Mouse (Mus musculus) CH12.LX (cell line): Measurements from ENCODE around the gene Cblb. TPM values are rescaled to one million over a fixed set of nuclear protein-coding genes. Genes with fewer than 3 reads are reported as not detected.
A peak's percentile ranks its signal among the peaks of the same experiment; 100 is the strongest.

Source experiments
- DNase-seq: peaks from one replicate; pipeline ENCODE4 v3.0.0-alpha.2; 2013; ENCODE audit errors: extremely low read depth
- H3K27ac ChIP-seq: 2 replicates; pipeline ENCODE4 v1.5.1; 2012; ENCODE audit warnings: low read depth, mild to moderate bottlenecking, control low read depth, moderate library complexity; ENCODE audit not compliant: insufficient read depth
- H3K27me3 ChIP-seq: replicated peaks from 2 replicates; pipeline ENCODE3; 2012; ENCODE audit warnings: inconsistent platforms
- H3K36me3 ChIP-seq, 2 experiments: replicated peaks in 1 of 2; 2 replicates each; pipeline versions ENCODE3 to v1.6.1; 2012; ENCODE audit warnings: inconsistent platforms in 1 of 2, low read length in 1 of 2, mild to moderate bottlenecking in 1 of 2, mixed read lengths in 1 of 2, moderate library complexity in 1 of 2; ENCODE audit not compliant: control insufficient read depth in 1 of 2, insufficient read depth in 1 of 2
- H3K4me1 ChIP-seq, 2 experiments: 2 replicates each; pipeline ENCODE4 v1.6.1; 2012; ENCODE audit warnings: inconsistent platforms in 1 of 2, moderate library complexity in 1 of 2; ENCODE audit not compliant: insufficient read depth in 2 of 2, control insufficient read depth in 1 of 2
- H3K4me2 ChIP-seq: 2 replicates; pipeline ENCODE4 v1.6.1; 2012; ENCODE audit warnings: low read depth, mild to moderate bottlenecking, control low read depth; ENCODE audit not compliant: poor library complexity, insufficient read depth, severe bottlenecking
- H3K4me3 ChIP-seq, 3 experiments: fragments of 150-350 bp in 1 of 3; sonication (generic) in 1 of 3; replicated peaks in 1 of 3; 2 replicates each; pipeline versions ENCODE3 to v1.5.1; 2011 to 2012; ENCODE audit warnings: low read depth in 2 of 3, low read length in 2 of 3, mild to moderate bottlenecking in 2 of 3, moderate library complexity in 2 of 3, control low read depth in 1 of 3, improper control_type of control experiment in 1 of 3, inconsistent platforms in 1 of 3, mixed read lengths in 1 of 3; ENCODE audit not compliant: poor library complexity in 1 of 3
- H3K79me2 ChIP-seq: replicated peaks from 2 replicates; pipeline ENCODE4 v1.6.1; 2012; ENCODE audit warnings: mild to moderate bottlenecking, moderate library complexity; ENCODE audit not compliant: control insufficient read depth, poor library complexity, insufficient read depth, severe bottlenecking; ENCODE audit errors: extremely low read depth
- H3K9ac ChIP-seq: 2 replicates; pipeline ENCODE4 v1.6.1; 2012; ENCODE audit warnings: low read depth, mild to moderate bottlenecking, control low read depth, moderate library complexity; ENCODE audit not compliant: insufficient read depth
- H3K9me3 ChIP-seq: replicated peaks from 2 replicates; pipeline ENCODE3; 2012; ENCODE audit warnings: low read length, inconsistent platforms, mixed read lengths
- CHD1 ChIP-seq: IDR thresholded peaks from 2 replicates; pipeline ENCODE4 v1.6.1; 2012; ENCODE audit warnings: low read depth, low read length, improper control_type of control experiment, inconsistent platforms
- CHD2 ChIP-seq: IDR thresholded peaks from 2 replicates; pipeline ENCODE4 v1.6.1; 2011; ENCODE audit warnings: low read length, improper control_type of control experiment
- E2F4 ChIP-seq: IDR thresholded peaks from 2 replicates; pipeline ENCODE4 v1.6.1; 2011; ENCODE audit warnings: low read depth, low read length, improper control_type of control experiment; ENCODE audit not compliant: insufficient replicate concordance
- ELF1 ChIP-seq: IDR thresholded peaks from 2 replicates; pipeline ENCODE4 v1.6.1; 2014; ENCODE audit warnings: low read depth, mild to moderate bottlenecking, inconsistent platforms, low read length, improper control_type of control experiment
- ETS1 ChIP-seq: conservative IDR thresholded peaks from 2 replicates; pipeline ENCODE4 v1.6.1; 2012; ENCODE audit warnings: low read depth, mild to moderate bottlenecking, inconsistent platforms, low read length, improper control_type of control experiment, moderate library complexity
- IRF4 ChIP-seq: IDR thresholded peaks from 2 replicates; pipeline ENCODE4 v1.6.1; 2014; ENCODE audit warnings: low read depth, mild to moderate bottlenecking, inconsistent platforms, low read length, improper control_type of control experiment
- KAT2A ChIP-seq: IDR thresholded peaks from 2 replicates; pipeline ENCODE4 v1.6.1; 2012; ENCODE audit warnings: low read length, improper control_type of control experiment, inconsistent platforms; ENCODE audit not compliant: insufficient replicate concordance
- MAFK ChIP-seq: IDR thresholded peaks from 2 replicates; pipeline ENCODE4 v1.6.1; 2011; ENCODE audit warnings: low read length, improper control_type of control experiment; ENCODE audit not compliant: insufficient replicate concordance
- MAZ ChIP-seq: IDR thresholded peaks from 2 replicates; pipeline ENCODE4 v1.6.1; 2012; ENCODE audit warnings: low read depth, mild to moderate bottlenecking, inconsistent platforms, low read length, improper control_type of control experiment, moderate library complexity
- MEF2A ChIP-seq: IDR thresholded peaks from 2 replicates; pipeline ENCODE4 v1.6.1; 2014; ENCODE audit warnings: low read depth, mild to moderate bottlenecking, inconsistent platforms, low read length, improper control_type of control experiment, borderline replicate concordance
- MYC ChIP-seq: IDR thresholded peaks from 2 replicates; pipeline ENCODE4 v1.6.1; 2011; ENCODE audit warnings: low read depth, mild to moderate bottlenecking, improper control_type of control experiment, low read length
- NELFE ChIP-seq: IDR thresholded peaks from 2 replicates; pipeline ENCODE4 v1.6.1; 2011; ENCODE audit warnings: low read depth, low read length, improper control_type of control experiment
- NRF1 ChIP-seq: IDR thresholded peaks from 2 replicates; pipeline ENCODE4 v1.6.1; 2014; ENCODE audit warnings: low read depth, mild to moderate bottlenecking, inconsistent platforms, low read length, improper control_type of control experiment, moderate library complexity
- SMC3 ChIP-seq: IDR thresholded peaks from 2 replicates; pipeline ENCODE4 v1.6.1; 2011; ENCODE audit warnings: low read depth, low read length, improper control_type of control experiment
- ZMIZ1 ChIP-seq: IDR thresholded peaks from 2 replicates; pipeline ENCODE4 v1.6.1; 2012; ENCODE audit warnings: low read depth, mild to moderate bottlenecking, inconsistent platforms, low read length, improper control_type of control experiment
- dilution Hi-C: fragments of 300-500 bp; cut with MboI; formaldehyde crosslinking; loops from 2 replicates; pipeline ENCODE4 v1.14.3; 2020; ENCODE audit warnings: low sequenced_read_pairs; ENCODE audit not compliant: extremely low pct_unique_long_range_greater_than_20kb, extremely low pct_ligation_motif_present
- in situ Hi-C: fragments of 300-500 bp; cut with MboI; formaldehyde crosslinking; loops from 3 replicates; pipeline ENCODE4 v1.14.3; 2019; ENCODE audit warnings: low sequenced_read_pairs, low pct_ligation_motif_present, low pct_unique_long_range_greater_than_20kb, mixed read lengths
- polyA plus RNA-seq: library from polyadenylated mRNA; unstranded; fragments of >175 nt; gene quantifications from 2 replicates; pipeline ENCODE4 v1.2.1, GENCODE M21; 2012; ENCODE audit warnings: low read depth; ENCODE audit not compliant: insufficient read length
- total RNA-seq, 2 experiments: library from RNA; depleted of rRNA; stranded (reverse); fragments of 300-350 nt in 1 of 2; fragments of >200 nt in 1 of 2; gene quantifications; 2 replicates each; pipeline ENCODE4 v1.2.3; 2012 to 2014

Gene Cblb
- total and polyA plus RNA-seq, 3 experiments, result 3.5 to 18.9 (median 6.3) TPM

- dilution Hi-C loops, result no loop called here
- no peaks in the 10 kb centered on the region for H3K27me3 ChIP-seq
- no peaks in the 10 kb centered on the region for H3K9me3 ChIP-seq
- no peaks in the 10 kb centered on the region for H3K36me3 ChIP-seq
- H3K9ac ChIP-seq, result no peak overlapping the region
- H3K27ac ChIP-seq, result no peak overlapping the region
- in situ Hi-C loops, result loop anchor here (10.0 kb wide), 1 partner anchor 225 kb away; the partner anchor contains the start of gene Alcam
- no peak overlapping the region for H3K4me3 ChIP-seq
- no peaks in the 10 kb centered on the region for H3K4me1 ChIP-seq
- no peaks in the 10 kb centered on the region for H3K79me2 ChIP-seq
- H3K4me2 ChIP-seq, result peak overlapping the region; percentile 56; the same call in 1 of the 2 replicates
- TF ChIP-seq NELFE, result no peak
- TF ChIP-seq MAFK, result no peak
- TF ChIP-seq, all 38 proteins: peak for 0
- no peak for DNase-seq
Measured at GRCm38 (mm10) chr16:52229930-52230329, 198.9 kb downstream of the Cblb start.

GRCm38 (mm10) chr16:52242144-52242543, 211.1 kb downstream of the Cblb start:
- no peak overlapping the region for H3K27ac ChIP-seq
- dilution Hi-C loops (no loop called here), in situ Hi-C loops (no loop called here)
- TF ChIP-seq CHD1 (no peak), MYC (no peak), IRF4 (no peak), E2F4 (no peak), MEF2A (no peak), NRF1 (no peak), SMC3 (no peak), ZMIZ1 (no peak), ETS1 (no peak), CHD2 (no peak), KAT2A (no peak), MAZ (no peak), ELF1 (no peak)
- no peak overlapping the region for H3K9ac ChIP-seq
- H3K4me3 ChIP-seq, result no peak overlapping the region
- no peaks in the 10 kb centered on the region for H3K36me3 ChIP-seq
- DNase-seq, result no peak
- no peaks in the 10 kb centered on the region for H3K9me3 ChIP-seq
- no peak overlapping the region for H3K4me2 ChIP-seq
- H3K79me2 ChIP-seq, result no peaks in the 10 kb centered on the region
- no peaks in the 10 kb centered on the region for H3K27me3 ChIP-seq
- no peaks in the 10 kb centered on the region for H3K4me1 ChIP-seq
